Mouse (Mus musculus) left cerebral cortex, postnatal 36 days (tissue): ENCODE results near the gene Tspan18. TPM values are rescaled to one million over a fixed set of nuclear protein-coding genes. Genes with fewer than 3 reads are reported as not detected.
A peak's percentile ranks its signal among the peaks of the same experiment; 100 is the strongest.

ENCODE experiments used
- DNase-seq, 2 experiments: peaks; one replicate each; pipeline ENCODE4 v3.0.0; 2021 to 2022; ENCODE audit warnings: low spot score in 2 of 2, mixed read lengths in 1 of 2
- intact Hi-C: fragments of 180-260 bp; cut with DNase I; formaldehyde crosslinking; loops from one replicate; pipeline ENCODE4 v1.15.1; 2025
- total RNA-seq, 2 experiments: library from RNA; stranded (reverse); gene quantifications; 2 replicates each; pipeline ENCODE4 v1.2.3; 2021

Tspan18 gene
- total RNA-seq, 2 experiments from 2014 or later: 2.1 TPM

DNA sequence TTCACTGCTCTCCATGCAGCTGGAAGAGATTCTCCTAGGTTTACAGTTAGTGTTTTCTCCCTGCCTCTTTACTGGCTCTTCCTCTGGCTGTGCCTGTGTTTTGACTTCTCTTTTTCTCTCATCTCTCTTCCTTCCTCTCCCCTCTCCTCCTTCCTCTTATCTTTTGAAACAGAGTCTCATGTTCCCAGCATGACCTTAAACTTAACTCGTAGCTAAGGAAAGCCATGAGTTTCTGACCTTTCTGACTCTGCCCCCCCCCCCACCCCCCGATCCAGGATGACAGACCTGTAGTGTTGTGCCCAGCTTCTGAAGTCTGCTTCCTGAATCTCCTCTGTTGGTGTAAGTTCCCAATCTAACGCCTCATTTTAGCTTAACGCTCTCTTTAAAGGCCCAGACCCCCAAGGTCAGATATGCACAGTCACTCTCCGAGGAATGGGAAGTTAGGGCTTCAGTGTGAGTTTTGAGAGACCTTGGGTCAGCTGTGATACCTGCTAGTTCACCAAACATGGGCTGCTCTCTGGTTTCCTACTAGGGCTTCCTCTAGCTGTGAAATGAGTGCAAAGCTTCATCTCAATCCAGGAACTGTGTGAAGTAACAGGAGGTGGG lies 11.5 kb upstream of the Tspan18 start:
- intact Hi-C loops: no loop called here
- DNase-seq: no peak

DNA sequence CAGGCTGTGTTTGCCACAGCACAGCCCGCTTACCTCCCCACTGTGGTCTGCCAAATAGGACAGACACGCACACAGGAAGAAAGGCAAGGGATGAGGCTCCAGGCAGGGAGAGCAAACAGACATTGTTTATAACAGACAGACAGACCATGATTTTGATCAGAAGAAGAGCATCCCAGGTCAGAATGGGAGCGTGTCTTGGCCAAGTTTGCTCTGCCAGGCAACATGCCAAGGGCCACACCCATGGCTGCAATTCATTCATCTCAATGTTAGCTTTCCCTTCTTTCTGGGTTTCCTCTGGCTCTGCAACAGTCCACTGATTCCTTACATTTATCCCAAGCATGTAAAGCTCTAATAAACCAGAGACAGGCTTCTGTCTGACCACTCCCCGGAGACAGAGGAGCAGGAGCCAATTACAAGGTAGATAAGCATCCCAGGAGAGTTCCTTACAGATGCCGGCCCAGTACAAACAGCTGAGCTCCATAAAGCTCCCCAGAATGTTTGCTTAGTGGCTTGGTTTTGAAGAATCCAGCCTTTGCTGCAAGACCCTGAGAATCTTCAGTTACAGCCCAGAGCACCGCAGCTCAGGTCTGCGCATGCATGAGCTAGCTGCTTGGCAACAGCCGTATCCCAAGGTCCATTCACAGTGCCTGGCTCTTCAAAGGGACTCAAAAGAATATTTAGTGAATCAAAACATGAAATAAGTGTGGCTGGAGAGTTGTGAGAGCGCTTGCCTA lies 5.2 kb upstream of the Tspan18 start:
- intact Hi-C loops: no loop called here
- no peak for DNase-seq

DNA sequence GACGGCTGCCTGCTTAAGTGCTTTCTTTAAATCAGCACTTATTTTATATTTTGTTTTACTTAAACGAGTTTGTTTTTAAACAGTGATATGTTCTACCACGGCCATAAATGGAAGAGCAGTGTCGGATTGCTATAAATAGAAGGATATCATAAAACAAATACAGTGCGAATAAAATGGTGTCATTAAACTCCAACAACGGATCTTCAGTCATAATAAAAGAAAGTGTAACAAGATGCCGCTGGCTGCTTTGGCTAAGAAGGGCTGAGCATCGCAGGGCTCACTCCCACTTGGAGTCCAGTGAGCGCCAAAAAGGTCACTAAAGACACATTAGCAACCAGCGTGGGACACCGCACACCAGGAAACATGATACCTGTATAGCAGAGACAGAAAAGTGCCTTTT lies 1.7 kb upstream of the Tspan18 start:
- intact Hi-C loops: no loop called here
- DNase-seq: no peak

DNA sequence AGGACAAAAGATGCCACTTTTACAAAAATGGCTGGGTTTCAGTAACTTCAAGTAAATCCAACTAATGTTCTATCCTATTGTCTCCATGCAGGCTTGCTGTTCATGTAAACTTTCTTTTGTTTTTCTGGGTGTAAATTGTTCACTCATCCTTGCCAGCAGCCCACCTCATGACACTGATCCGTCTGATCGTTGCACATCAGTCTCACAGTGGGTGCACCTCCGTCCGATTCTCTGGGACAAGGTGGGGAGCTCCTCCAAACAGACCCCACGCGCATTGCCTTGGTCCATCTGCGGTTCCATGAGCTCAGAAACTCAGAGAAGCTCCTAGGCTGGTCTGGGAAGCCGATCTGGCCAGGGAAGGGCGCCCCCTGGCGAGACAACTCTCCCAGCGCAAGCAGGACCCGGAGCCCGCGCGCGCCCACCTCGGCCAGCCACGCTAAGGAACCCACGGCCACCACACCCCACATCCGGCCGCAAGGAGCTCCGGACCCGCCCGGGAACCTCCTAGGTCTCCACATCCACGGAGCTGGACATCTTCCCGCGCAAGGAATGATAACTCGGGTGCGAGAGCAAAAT lies 976 bp downstream of the Tspan18 start:
- DNase-seq: peak; percentile 73
- intact Hi-C loops: loop anchor here (1.0 to 5.0 kb wide), 2 partner anchors 84 to 106 kb away; no protein-coding TSS in a partner anchor

DNA sequence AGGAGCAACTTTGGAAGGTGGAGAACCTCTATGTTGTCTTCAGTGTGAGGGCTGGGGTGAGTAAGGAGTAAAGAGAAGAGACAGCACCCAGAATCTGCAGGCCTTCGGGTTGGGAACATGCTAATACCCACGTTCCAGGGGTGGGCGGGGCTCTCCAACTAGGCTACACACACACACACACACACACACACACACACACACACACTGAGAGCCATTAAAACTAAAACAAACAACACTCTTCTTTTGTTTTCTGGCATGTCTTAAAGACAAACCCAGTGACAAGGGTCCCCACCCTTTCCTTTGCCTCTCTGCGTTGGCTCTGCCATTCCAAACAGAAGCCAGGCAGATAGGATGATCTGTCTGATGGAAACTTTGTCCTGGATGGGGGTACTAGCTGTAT lies 2.0 kb downstream of the Tspan18 start:
- DNase-seq: no peak

DNA sequence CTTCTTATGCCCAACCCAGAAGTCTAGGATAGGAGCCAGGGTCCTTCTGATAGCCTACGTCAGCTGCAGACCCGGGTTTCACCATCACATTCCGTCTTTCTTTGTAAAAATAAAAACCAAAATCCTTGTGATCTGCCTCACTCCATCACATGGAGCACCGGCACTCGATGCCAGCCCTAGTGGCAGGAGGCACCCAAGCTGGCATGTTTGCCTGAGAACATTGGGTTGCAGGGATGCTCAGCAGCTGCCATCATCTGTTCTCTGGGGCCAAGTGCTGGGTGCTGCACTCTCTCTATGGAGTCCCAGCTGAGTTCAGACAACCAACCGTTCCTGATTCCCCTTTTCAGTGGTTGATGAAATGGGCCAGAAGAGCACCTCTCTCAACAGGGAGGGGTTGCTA lies 3.2 kb downstream of the Tspan18 start:
- no peak for DNase-seq

More for the DNA sequence above, 2.0 kb downstream of the Tspan18 start:
- intact Hi-C loops: loop anchor here (5.0 kb wide), 1 partner anchor 85 kb away; no protein-coding TSS in a partner anchor

GRCm38 (mm10) chr2:93329120-93329519 lies 5.2 kb downstream of the Tspan18 start:
- no peak for DNase-seq
- intact Hi-C loops: no loop called here

More for the DNA sequence above, 3.2 kb downstream of the Tspan18 start:
- intact Hi-C loops: loop anchor here (5.0 kb wide), 1 partner anchor 86 kb away; no protein-coding TSS in a partner anchor

DNA sequence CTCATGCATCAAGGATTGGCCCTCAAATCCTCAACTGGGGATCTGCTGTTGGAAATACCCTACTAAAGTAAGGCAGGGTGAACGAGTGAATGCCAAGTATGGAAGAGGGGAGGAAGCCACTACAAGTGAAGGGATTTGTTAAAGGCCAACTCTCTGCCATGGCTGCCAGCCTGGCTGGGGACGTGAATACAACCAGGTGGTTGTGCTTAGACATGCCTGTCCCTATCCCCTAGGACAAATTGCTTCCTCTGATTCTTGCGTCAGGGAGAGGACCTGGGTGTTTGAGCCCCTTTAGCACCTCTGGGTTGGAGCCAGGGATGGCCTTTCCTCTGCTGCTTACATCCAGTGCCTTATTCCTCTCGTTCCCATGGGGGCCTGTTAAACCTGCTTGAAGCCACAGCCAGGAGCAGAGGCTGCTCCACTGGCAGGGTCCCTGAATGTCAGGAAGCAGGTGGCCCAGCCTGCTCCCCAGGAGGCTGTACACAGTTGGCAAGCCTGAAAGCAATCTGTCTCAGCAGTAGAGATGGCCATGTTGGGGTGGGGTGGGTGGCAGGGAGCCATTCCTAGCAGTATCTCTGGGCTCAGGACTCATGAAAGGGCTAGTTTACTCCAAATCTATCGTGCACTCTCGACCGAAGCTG lies 6.3 kb downstream of the Tspan18 start:
- DNase-seq: no peak

GRCm38 (mm10) chr2:93324681-93325080 lies 9.6 kb downstream of the Tspan18 start:
- no peak for DNase-seq

More for the DNA sequence above, 6.3 kb downstream of the Tspan18 start:
- intact Hi-C loops: no loop called here

DNA sequence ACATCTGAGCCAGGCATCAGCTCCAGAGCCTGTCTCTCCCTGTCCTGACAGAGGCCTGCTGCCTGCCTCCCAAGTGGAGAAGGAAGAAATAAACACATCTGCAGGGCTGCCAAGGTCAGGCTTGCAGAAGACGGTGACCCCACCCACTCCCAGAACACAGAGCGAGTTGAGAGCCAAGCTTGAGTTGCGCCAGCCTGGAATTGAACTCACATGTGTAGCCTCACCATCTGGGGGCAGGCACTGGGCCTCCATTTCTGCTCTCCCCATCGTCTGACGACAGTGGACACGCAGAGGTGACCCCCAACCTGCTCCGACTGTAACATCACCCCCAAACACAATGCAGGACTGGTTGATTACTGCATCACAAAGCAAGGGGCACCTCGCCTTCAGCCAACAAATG lies 12.4 kb downstream of the Tspan18 start:
- intact Hi-C loops: no loop called here
- no peak for DNase-seq

More at GRCm38 (mm10) chr2:93324681-93325080, 9.6 kb downstream of the Tspan18 start:
- intact Hi-C loops: no loop called here

- intact Hi-C loops: no loop called here
- DNase-seq: no peak
Observed at GRCm38 (mm10) chr2:93320267-93320666, 14.0 kb downstream of the Tspan18 start.

- intact Hi-C loops: no loop called here
- DNase-seq: no peak
Observed at GRCm38 (mm10) chr2:93319598-93319997, 14.7 kb downstream of the Tspan18 start.

DNA sequence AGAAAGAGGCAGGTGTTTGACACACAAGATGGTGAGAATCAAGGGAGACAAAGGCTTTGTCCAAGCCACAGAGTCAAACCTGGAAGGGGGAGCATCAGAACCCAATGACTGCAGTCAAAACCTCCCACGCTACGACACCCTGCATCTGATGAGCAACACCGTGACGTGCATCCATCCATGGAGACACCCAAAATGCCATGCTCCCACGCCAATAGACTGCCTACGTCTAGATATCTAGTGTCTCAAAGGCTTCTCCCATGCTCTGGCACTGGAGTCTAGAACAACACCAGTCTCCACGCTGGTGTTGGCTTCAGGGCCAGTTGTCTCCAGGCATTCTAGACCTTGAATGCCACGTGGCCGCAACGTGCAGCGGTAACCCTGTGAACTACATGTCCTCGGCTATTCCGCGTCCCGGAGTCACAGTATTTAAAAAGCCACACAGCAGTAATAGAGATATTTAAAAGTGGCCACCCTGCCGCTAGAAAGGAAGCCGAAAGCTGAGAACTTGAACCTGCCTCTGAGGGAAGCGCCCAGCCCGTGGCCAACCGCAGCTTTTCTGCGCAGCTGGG lies 15.4 kb downstream of the Tspan18 start:
- DNase-seq: no peak
- intact Hi-C loops: no loop called here

- intact Hi-C loops: no loop called here
- DNase-seq: no peak
Observed at GRCm38 (mm10) chr2:93313768-93314632, 20.3 kb downstream of the Tspan18 start.

- DNase-seq: no peak
- intact Hi-C loops: no loop called here
Observed at GRCm38 (mm10) chr2:93312458-93312857, 21.8 kb downstream of the Tspan18 start.

- DNase-seq: no peak
- intact Hi-C loops: no loop called here
Observed at GRCm38 (mm10) chr2:93309724-93310413, 24.4 kb downstream of the Tspan18 start.

DNA sequence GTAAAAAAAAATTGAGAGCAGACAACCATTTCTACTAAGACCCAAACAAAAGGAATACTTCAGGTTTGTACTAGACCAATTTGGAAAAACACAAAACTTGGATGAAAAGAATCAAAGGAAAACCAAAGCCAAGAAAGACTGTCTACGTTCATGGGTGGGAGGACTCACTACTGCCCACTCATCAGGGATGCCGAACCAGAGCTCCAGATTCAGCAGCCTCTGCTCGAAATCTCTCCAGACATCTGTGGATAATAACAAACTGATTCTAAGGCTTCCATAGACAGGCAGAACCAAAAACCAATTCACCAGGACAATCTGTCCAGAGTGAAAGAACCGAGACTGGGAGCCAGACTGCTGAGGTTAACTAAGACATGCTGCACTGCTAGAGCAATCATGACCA lies 27.4 kb downstream of the Tspan18 start:
- DNase-seq: no peak
- intact Hi-C loops: no loop called here

GRCm38 (mm10) chr2:93304273-93304634 lies 30.1 kb downstream of the Tspan18 start:
- no peak for DNase-seq
- intact Hi-C loops: no loop called here
